ENCODE assay signal across 13 mouse cellular contexts in genomic region chr2:101907386-101908022, GRCm38 (mm10). TPM values are rescaled to one million over a fixed set of nuclear protein-coding genes. Genes with fewer than 3 reads are reported as not detected.
DNase-seq lines count a peak whose midpoint lies in the region; ATAC-seq and TF ChIP-seq lines count a peak whose summit lies in the region.
"Had no signal": no experiment of that assay in that cellular context is flagged by ENCODE, and none has a peak within 500 bp of the region (broad histone marks: within the 10 kb centered on the region; RNA-seq: fewer than 3 reads in every experiment).

No protein-coding gene starts in this region.

- no peak for DNase-seq in frontal cortex, postnatal 14 days (ENCODE audit: low spot score in 2 of 2)
- no peak for DNase-seq in midbrain, embryonic 11.5 days (ENCODE audit: low spot score, missing footprints)
- DNase-seq in midbrain, postnatal 0 days (ENCODE audit: low spot score), result no peak
- peak; percentile 80 to 87 for DNase-seq in cerebellum, postnatal 14 days
- peak; percentile 35 for DNase-seq in right cerebral cortex, postnatal 14 days
- DNase-seq in lung, adult 2 months, result no peak
- DNase-seq: kidney, postnatal 36 days; lung, embryonic 14.5 days had no signal

- WGBS in midbrain, embryonic 11.5 days, result 73% methylated on average over 10 of the region's 10 CpGs
- WGBS in midbrain, postnatal 0 days, result 75% methylated on average over 10 of the region's 10 CpGs
- WGBS in liver, embryonic 12.5 days (ENCODE audit: insufficient replicate concordance), result 70% methylated on average over 10 of the region's 10 CpGs
- 79% methylated on average over 10 of the region's 10 CpGs for WGBS in lung, adult 2 months

- H3K9me3 ChIP-seq in midbrain, embryonic 11.5 days (ENCODE audit: control insufficient read depth, low read length), result no peaks in the 10 kb centered on the region
- no peaks in the 10 kb centered on the region for H3K9me3 ChIP-seq in midbrain, postnatal 0 days (ENCODE audit: low read length)
- no peaks in the 10 kb centered on the region for H3K9me3 ChIP-seq in liver, embryonic 12.5 days (replicated peaks)
- H3K9me3 ChIP-seq: embryonic facial prominence, embryonic 15.5 days; heart, embryonic 13.5 days had no signal

- no peak overlapping the region for H3K27ac ChIP-seq in midbrain, embryonic 11.5 days (ENCODE audit: low read depth, low read length)
- no peak overlapping the region for H3K27ac ChIP-seq in midbrain, postnatal 0 days (ENCODE audit: low read depth, low read length)
- no peak overlapping the region for H3K27ac ChIP-seq in liver, embryonic 12.5 days
- H3K27ac ChIP-seq: embryonic facial prominence, embryonic 15.5 days; heart, embryonic 13.5 days; limb, embryonic 12.5 days had no signal

- H3K4me3 ChIP-seq in midbrain, embryonic 11.5 days (ENCODE audit: low read depth, low read length), result no peak overlapping the region
- H3K4me3 ChIP-seq in midbrain, postnatal 0 days (ENCODE audit: low read depth, low read length), result no peak overlapping the region
- no peak overlapping the region for H3K4me3 ChIP-seq in liver, embryonic 12.5 days
- H3K4me3 ChIP-seq in lung, adult 2 months (replicated peaks; ENCODE audit: extremely low read depth, low read depth, low read length), result no peak overlapping the region
- H3K4me3 ChIP-seq: embryonic facial prominence, embryonic 15.5 days; heart, embryonic 13.5 days; limb, embryonic 12.5 days had no signal

- TF ChIP-seq POLR2A in lung, adult 2 months (IDR thresholded peaks at IDR 0.05; ENCODE audit: borderline replicate concordance, extremely low read depth, low read depth, low read length), result no peak

- H3K36me3 ChIP-seq in midbrain, embryonic 11.5 days (ENCODE audit: control insufficient read depth, insufficient read depth, low read length), result no peaks in the 10 kb centered on the region
- H3K36me3 ChIP-seq in midbrain, postnatal 0 days (ENCODE audit: insufficient read depth, low read length), result 0 out of 2 replicates have a peak, but pooled peaks cover 3% of the 10 kb centered on the region
- no peaks in the 10 kb centered on the region for H3K36me3 ChIP-seq in liver, embryonic 12.5 days
- H3K36me3 ChIP-seq: embryonic facial prominence, embryonic 15.5 days had no signal

- H3K4me1 ChIP-seq in midbrain, embryonic 11.5 days (ENCODE audit: control insufficient read depth, insufficient read depth, low read length), result peaks cover 9% of the 10 kb centered on the region
- no peaks in the 10 kb centered on the region for H3K4me1 ChIP-seq in midbrain, postnatal 0 days (ENCODE audit: insufficient read depth, low read length)
- peaks cover 8% of the 10 kb centered on the region; the same call in 1 of the 2 replicates for H3K4me1 ChIP-seq in liver, embryonic 12.5 days
- H3K4me1 ChIP-seq in lung, adult 2 months (ENCODE audit: control insufficient read depth, insufficient read depth, low read length), result no peaks in the 10 kb centered on the region

- no peak overlapping the region for H3K4me2 ChIP-seq in midbrain, embryonic 11.5 days
- H3K4me2 ChIP-seq in midbrain, postnatal 0 days (ENCODE audit: low read depth, low read length, poor library complexity, severe bottlenecking), result no peak overlapping the region
- H3K4me2 ChIP-seq in liver, embryonic 12.5 days, result no peak overlapping the region
- H3K4me2 ChIP-seq: embryonic facial prominence, embryonic 15.5 days; heart, embryonic 13.5 days; limb, embryonic 12.5 days; lung, embryonic 14.5 days had no signal

- H3K9ac ChIP-seq in midbrain, embryonic 11.5 days (ENCODE audit: low read length), result no peak overlapping the region
- H3K9ac ChIP-seq in midbrain, postnatal 0 days (replicated peaks; ENCODE audit: low read length, poor library complexity, severe bottlenecking), result no peak overlapping the region
- H3K9ac ChIP-seq in liver, embryonic 12.5 days, result no peak overlapping the region
- H3K9ac ChIP-seq: embryonic facial prominence, embryonic 15.5 days; heart, embryonic 13.5 days; limb, embryonic 12.5 days; lung, embryonic 14.5 days had no signal

- no peak for TF ChIP-seq CTCF in midbrain, postnatal 0 days (IDR thresholded peaks at IDR 0.05)
- TF ChIP-seq CTCF in lung, adult 2 months (IDR thresholded peaks at IDR 0.05; ENCODE audit: insufficient read depth, low read length), result no peak

- no peaks in the 10 kb centered on the region for H3K27me3 ChIP-seq in midbrain, embryonic 11.5 days (ENCODE audit: control insufficient read depth, insufficient read depth, low read length)
- no peaks in the 10 kb centered on the region for H3K27me3 ChIP-seq in midbrain, postnatal 0 days (ENCODE audit: insufficient read depth, low read length)
- H3K27me3 ChIP-seq in liver, embryonic 12.5 days (replicated peaks), result no peaks in the 10 kb centered on the region
- H3K27me3 ChIP-seq: embryonic facial prominence, embryonic 15.5 days; limb, embryonic 12.5 days had no signal

- peak; percentile 48 for ATAC-seq in frontal cortex, adult (ENCODE audit: low TSS enrichment)
- peak; percentile 28; the same call in 1 of the 2 replicates for ATAC-seq in midbrain, embryonic 11.5 days (ENCODE audit: low FRiP score)
- ATAC-seq in midbrain, postnatal 0 days (ENCODE audit: low FRiP score), result no peak
- ATAC-seq in liver, embryonic 12.5 days, result no peak

RNA-seq across cellular contexts. Expression of gene Commd9, which starts 21.5 kb away (rescaled TPM):
- 69.8 and 75.0 TPM in 2 replicates for polyA plus RNA-seq in midbrain, embryonic 11.5 days (2014; fragmentation: Nextera tagmentation; extraction: Ambion mirVana)
- total RNA-seq in midbrain, postnatal 0 days (2014; rRNA removed), result 154 and 257 TPM in 2 replicates
- 101 and 108 TPM in 2 replicates for polyA plus RNA-seq in midbrain, postnatal 0 days (2015; fragmentation: Nextera tagmentation; extraction: Ambion mirVana)
- 28.8 and 29.0 TPM in 2 replicates for polyA plus RNA-seq in liver, embryonic 12.5 days (2016; fragmentation: Nextera tagmentation; extraction: Ambion mirVana)
- 35.4 and 35.6 TPM in 2 replicates for polyA plus RNA-seq in lung, adult 2 months (2012; rRNA removed)

RNA-seq across cellular contexts. Expression of gene Prr5l, which starts 24.7 kb away (rescaled TPM):
- polyA plus RNA-seq in midbrain, embryonic 11.5 days (2014; fragmentation: Nextera tagmentation; extraction: Ambion mirVana), result 12.6 and 15.5 TPM in 2 replicates
- total RNA-seq in midbrain, postnatal 0 days (2014; rRNA removed), result 2.7 and 3.7 TPM in 2 replicates
- 4.0 and 4.7 TPM in 2 replicates for polyA plus RNA-seq in midbrain, postnatal 0 days (2015; fragmentation: Nextera tagmentation; extraction: Ambion mirVana)
- polyA plus RNA-seq in liver, embryonic 12.5 days (2016; fragmentation: Nextera tagmentation; extraction: Ambion mirVana), result 5.1 and 5.5 TPM in 2 replicates
- polyA plus RNA-seq in lung, adult 2 months (2012; rRNA removed), result 28.5 and 32.3 TPM in 2 replicates

Comparison
In these comparisons a context has a peak if more than half of its experiments do, and no peak if none do; other contexts are left out.
1. ATAC-seq: peak in frontal cortex, adult (single experiment) and midbrain, embryonic 11.5 days (single experiment); none in midbrain, postnatal 0 days (single experiment) and liver, embryonic 12.5 days (single experiment).
2. DNase-seq: peak in cerebellum, postnatal 14 days (2 of 2) and right cerebral cortex, postnatal 14 days (single experiment); none in frontal cortex, postnatal 14 days (0 of 2), midbrain, embryonic 11.5 days (single experiment), midbrain, postnatal 0 days (single experiment) and lung, adult 2 months (single experiment).